Mouse (Mus musculus) ES-Bruce4 (cell line): ENCODE results near the gene Abce1.

Source experiments
- CTCF ChIP-seq: IDR thresholded peaks from one replicate; pipeline ENCODE4 v1.8.1; 2011; ENCODE audit warnings: low read depth, low read length
- EP300 ChIP-seq: IDR thresholded peaks from 2 replicates; pipeline ENCODE4 v1.6.1; 2011; ENCODE audit warnings: low read depth, low read length; ENCODE audit not compliant: insufficient read depth
- POLR2A ChIP-seq: IDR thresholded peaks from one replicate; pipeline ENCODE4 v1.8.1; 2011; ENCODE audit warnings: low read length; ENCODE audit not compliant: insufficient read depth

- TF ChIP-seq EP300, result no peak
- TF ChIP-seq CTCF, result no peak
- TF ChIP-seq POLR2A, result no peak
Observed at GRCm38 (mm10) chr8:79679005-79679404, 32.5 kb downstream of the Abce1 start.
